Mouse (Mus musculus) spleen, adult 2 months (tissue): Measurements from ENCODE around the gene Gpat3. TPM values are rescaled to one million over a fixed set of nuclear protein-coding genes. Genes with fewer than 3 reads are reported as not detected.
A peak's percentile ranks its signal among the peaks of the same experiment; 100 is the strongest.

ENCODE experiments used
- DNase-seq, 2 experiments: peaks; one replicate each; pipeline versions ENCODE4 v3.0.0 to v3.0.0-alpha.2; 2012 to 2021; ENCODE audit warnings: low spot score in 2 of 2, low read depth in 1 of 2
- H3K27ac ChIP-seq: fragments of 200-500 bp; 2 replicates; pipeline ENCODE4 v1.5.1; 2012; ENCODE audit warnings: low read length, inconsistent platforms; ENCODE audit not compliant: insufficient read depth
- H3K27me3 ChIP-seq: fragments of 200-500 bp; 2 replicates; pipeline ENCODE4 v1.6.1; 2012; ENCODE audit warnings: mild to moderate bottlenecking, moderate library complexity, low read length, inconsistent platforms; ENCODE audit not compliant: control insufficient read depth, insufficient read depth
- H3K36me3 ChIP-seq: fragments of 200-500 bp; 2 replicates; pipeline ENCODE4 v1.6.1; 2012; ENCODE audit warnings: mild to moderate bottlenecking, low read length, inconsistent platforms; ENCODE audit not compliant: control insufficient read depth, insufficient read depth
- H3K4me1 ChIP-seq: fragments of 200-500 bp; 2 replicates; pipeline ENCODE4 v1.6.1; 2011; ENCODE audit warnings: inconsistent platforms; ENCODE audit not compliant: control insufficient read depth, insufficient read depth, insufficient read length
- H3K4me3 ChIP-seq: fragments of 200-500 bp; 2 replicates; pipeline ENCODE4 v1.5.1; 2011; ENCODE audit warnings: mild to moderate bottlenecking, inconsistent platforms; ENCODE audit not compliant: insufficient read depth, insufficient read length; ENCODE audit errors: extremely low read depth
- CTCF ChIP-seq: fragments of 200-500 bp; IDR thresholded peaks from 2 replicates; pipeline ENCODE4 v1.5.1; 2011; ENCODE audit warnings: mild to moderate bottlenecking, inconsistent platforms; ENCODE audit not compliant: insufficient read depth, insufficient read length, insufficient replicate concordance; ENCODE audit errors: extremely low read depth
- POLR2A ChIP-seq: fragments of 200-500 bp; IDR thresholded peaks from 2 replicates; pipeline ENCODE4 v1.6.1; 2011; ENCODE audit warnings: low read depth, low read length, inconsistent platforms
- WGBS: fragments of 180-500 bp; shearing (Covaris S2); methylation state at CpG from one replicate; pipeline ENCODE4 v1.1.7; 2018; 5-methylcytosine and 5-hydroxymethylcytosine counted together
- polyA plus RNA-seq: library from polyadenylated mRNA; depleted of rRNA; stranded (reverse); fragments of >200 nt; gene quantifications from 2 replicates; pipeline ENCODE4 v1.2.3, GENCODE M21; 2012

The Gpat3 gene
- polyA plus RNA-seq, 1 experiment, result 1.1 TPM

GRCm38 (mm10) chr5:100871987-100872386 lies 26.5 kb downstream of the Gpat3 start:
- H3K27me3 ChIP-seq, result no peaks in the 10 kb centered on the region
- no peaks in the 10 kb centered on the region for H3K36me3 ChIP-seq
- peaks cover 3% of the 10 kb centered on the region; the same call in 1 of the 2 replicates for H3K4me1 ChIP-seq
- WGBS, result 9% methylated on average over 8 of the region's 8 CpGs
- peak; percentile 71 to 86 for DNase-seq
- TF ChIP-seq CTCF (peak; percentile 41; the same call in 1 of the 2 replicates), POLR2A (no peak)
- H3K4me3 ChIP-seq, result no peak overlapping the region
- H3K27ac ChIP-seq, result no peak overlapping the region

GRCm38 (mm10) chr5:100874721-100875120 lies 29.2 kb downstream of the Gpat3 start:
- Histone ChIP-seq H3K4me3 (no peak overlapping the region), H3K27me3 (no peaks in the 10 kb centered on the region), H3K27ac (no peak overlapping the region), H3K36me3 (no peaks in the 10 kb centered on the region), H3K4me1 (peaks cover 3% of the 10 kb centered on the region; the same call in 1 of the 2 replicates)
- TF ChIP-seq CTCF, result no peak
- no peak for TF ChIP-seq POLR2A
- DNase-seq, result no peak
- 67% methylated on average over 7 of the region's 7 CpGs for WGBS

- no peak overlapping the region for H3K27ac ChIP-seq
- DNase-seq, result no peak
- H3K27me3 ChIP-seq, result no peaks in the 10 kb centered on the region
- no peaks in the 10 kb centered on the region for H3K36me3 ChIP-seq
- TF ChIP-seq CTCF, result no peak
- no peak for TF ChIP-seq POLR2A
- WGBS, result 31% methylated on average over 10 of the region's 10 CpGs
- H3K4me3 ChIP-seq, result no peak overlapping the region
- peaks cover 3% of the 10 kb centered on the region; the same call in 1 of the 2 replicates for H3K4me1 ChIP-seq
These were observed 29.7 kb downstream of the Gpat3 start for GRCm38 (mm10) chr5:100875180-100875579.

- no peak for DNase-seq
- no peaks in the 10 kb centered on the region for H3K36me3 ChIP-seq
- H3K27me3 ChIP-seq, result no peaks in the 10 kb centered on the region
- H3K27ac ChIP-seq, result no peak overlapping the region
- no peak overlapping the region for H3K4me3 ChIP-seq
- H3K4me1 ChIP-seq, result peaks cover 3% of the 10 kb centered on the region; the same call in 1 of the 2 replicates
- TF ChIP-seq CTCF (no peak), POLR2A (no peak)
These were observed 31.5 kb downstream of the Gpat3 start for GRCm38 (mm10) chr5:100877021-100877420.

- Histone ChIP-seq H3K27ac (no peak overlapping the region), H3K27me3 (no peaks in the 10 kb centered on the region), H3K36me3 (no peaks in the 10 kb centered on the region), H3K4me1 (peaks cover 3% of the 10 kb centered on the region; the same call in 1 of the 2 replicates), H3K4me3 (no peak overlapping the region)
- 92% methylated on average over 6 of the region's 6 CpGs for WGBS
- TF ChIP-seq POLR2A, result no peak
- TF ChIP-seq CTCF, result no peak
- no peak for DNase-seq
These were observed 39.7 kb downstream of the Gpat3 start for GRCm38 (mm10) chr5:100885216-100885615.

GRCm38 (mm10) chr5:100886331-100886988 lies 40.9 kb downstream of the Gpat3 start:
- H3K27me3 ChIP-seq, result no peaks in the 10 kb centered on the region
- no peaks in the 10 kb centered on the region for H3K36me3 ChIP-seq
- H3K4me3 ChIP-seq, result no peak overlapping the region
- no peak for TF ChIP-seq POLR2A
- no peak for TF ChIP-seq CTCF
- 22% methylated on average over 7 of the region's 7 CpGs for whole genome bisulfite sequencing
- peaks cover 3% of the 10 kb centered on the region; the same call in 1 of the 2 replicates for H3K4me1 ChIP-seq
- no peak for DNase-seq
- no peak overlapping the region for H3K27ac ChIP-seq

- no peak overlapping the region for H3K27ac ChIP-seq
- H3K27me3 ChIP-seq, result no peaks in the 10 kb centered on the region
- no peaks in the 10 kb centered on the region for H3K4me1 ChIP-seq
- TF ChIP-seq POLR2A, result no peak
- no peak for TF ChIP-seq CTCF
- H3K4me3 ChIP-seq, result no peak overlapping the region
- DNase-seq, result no peak
- H3K36me3 ChIP-seq, result no peaks in the 10 kb centered on the region; the same call in 1 of the 2 replicates
- 88% methylated on average over 10 of the region's 10 CpGs for WGBS
These were observed 50.7 kb downstream of the Gpat3 start for GRCm38 (mm10) chr5:100896199-100896598.
